Mouse (Mus musculus) kidney, adult 2 months (tissue): ENCODE results near the gene Abcg1. TPM values are rescaled to one million over a fixed set of nuclear protein-coding genes. Genes with fewer than 3 reads are reported as not detected.

Source experiments
- DNase-seq: peaks from one replicate; pipeline ENCODE4 v3.0.0; 2021
- H3K27ac ChIP-seq: fragments of 200-500 bp; 2 replicates; pipeline ENCODE4 v1.5.1; 2012; ENCODE audit warnings: low read depth, low read length, control low read depth, inconsistent platforms; ENCODE audit not compliant: insufficient read depth
- H3K27me3 ChIP-seq: fragments of 200-500 bp; replicated peaks from 2 replicates; pipeline ENCODE4 v1.6.1; 2012; ENCODE audit warnings: mild to moderate bottlenecking, moderate library complexity, low read length, inconsistent platforms; ENCODE audit not compliant: control insufficient read depth, insufficient read depth
- H3K36me3 ChIP-seq: fragments of 200-500 bp; 2 replicates; pipeline ENCODE4 v1.6.1; 2012; ENCODE audit warnings: mild to moderate bottlenecking, moderate library complexity, low read length, inconsistent platforms; ENCODE audit not compliant: control insufficient read depth, insufficient read depth
- H3K4me1 ChIP-seq: fragments of 200-500 bp; 2 replicates; pipeline ENCODE4 v1.6.1; 2011; ENCODE audit warnings: low read length; ENCODE audit not compliant: control insufficient read depth, insufficient read depth
- H3K4me3 ChIP-seq: fragments of 200-500 bp; 2 replicates; pipeline ENCODE4 v1.5.1; 2011; ENCODE audit warnings: mild to moderate bottlenecking, low read depth, low read length, control low read depth; ENCODE audit not compliant: insufficient read depth
- CTCF ChIP-seq: fragments of 200-500 bp; conservative IDR thresholded peaks from 2 replicates; pipeline ENCODE4 v1.5.1; 2011; ENCODE audit warnings: low read depth, mild to moderate bottlenecking, control low read depth, low read length, moderate library complexity, mixed read lengths; ENCODE audit not compliant: insufficient read depth, insufficient read length
- POLR2A ChIP-seq: fragments of 200-500 bp; IDR thresholded peaks from one replicate; pipeline ENCODE4 v1.6.1; 2011; ENCODE audit warnings: low read depth, low read length, control low read depth
- WGBS: fragments of 180-500 bp; shearing (Covaris S2); methylation state at CpG from one replicate; pipeline ENCODE4 v1.1.7; 2018; 5-methylcytosine and 5-hydroxymethylcytosine counted together
- polyA plus RNA-seq: library from polyadenylated mRNA; depleted of rRNA; stranded (reverse); fragments of >200 nt; gene quantifications from 2 replicates; pipeline ENCODE4 v1.2.3, GENCODE M21; 2012

Gene Abcg1
- polyA plus RNA-seq, 1 experiment: 8.2 TPM

- DNase-seq: no peak
- H3K4me1 ChIP-seq: 0 out of 2 replicates have a peak, but pooled peaks cover 4% of the 10 kb centered on the region
- WGBS: 49% methylated on average over 11 of the region's 11 CpGs
- no peak for TF ChIP-seq POLR2A
- TF ChIP-seq CTCF: no peak
- H3K27ac ChIP-seq: no peak overlapping the region
- no peak overlapping the region for H3K4me3 ChIP-seq
- no peaks in the 10 kb centered on the region for H3K36me3 ChIP-seq
- no peaks in the 10 kb centered on the region for H3K27me3 ChIP-seq
Measured at GRCm38 (mm10) chr17:31067051-31067450, 9.6 kb downstream of the Abcg1 start.

DNA sequence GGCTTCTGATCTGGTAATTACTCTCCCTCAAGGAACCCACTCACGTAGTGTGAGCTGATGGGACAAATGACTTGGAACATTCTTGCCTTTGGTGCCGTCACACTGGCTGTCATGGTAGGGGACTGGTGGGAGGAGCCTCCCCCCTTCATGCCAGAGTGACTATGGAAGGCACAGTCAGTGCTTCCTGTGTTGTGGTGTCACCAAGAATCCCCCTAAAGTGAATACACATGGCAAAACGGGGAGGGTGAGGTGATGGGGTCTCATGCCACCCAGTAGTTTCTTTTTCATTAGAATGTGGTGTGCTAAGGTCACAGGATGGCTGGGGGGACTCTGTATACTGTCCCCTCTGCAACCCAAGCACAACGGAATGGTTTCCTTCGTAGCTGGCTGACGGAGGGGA lies 11.6 kb downstream of the Abcg1 start:
- Histone ChIP-seq H3K27me3 (no peaks in the 10 kb centered on the region), H3K4me1 (peaks cover 12% of the 10 kb centered on the region), H3K4me3 (no peak overlapping the region), H3K27ac (no peak overlapping the region), H3K36me3 (no peaks in the 10 kb centered on the region)
- TF ChIP-seq CTCF (no peak), POLR2A (no peak)
- DNase-seq: no peak
- 83% methylated on average over 6 of the region's 6 CpGs for WGBS

DNA sequence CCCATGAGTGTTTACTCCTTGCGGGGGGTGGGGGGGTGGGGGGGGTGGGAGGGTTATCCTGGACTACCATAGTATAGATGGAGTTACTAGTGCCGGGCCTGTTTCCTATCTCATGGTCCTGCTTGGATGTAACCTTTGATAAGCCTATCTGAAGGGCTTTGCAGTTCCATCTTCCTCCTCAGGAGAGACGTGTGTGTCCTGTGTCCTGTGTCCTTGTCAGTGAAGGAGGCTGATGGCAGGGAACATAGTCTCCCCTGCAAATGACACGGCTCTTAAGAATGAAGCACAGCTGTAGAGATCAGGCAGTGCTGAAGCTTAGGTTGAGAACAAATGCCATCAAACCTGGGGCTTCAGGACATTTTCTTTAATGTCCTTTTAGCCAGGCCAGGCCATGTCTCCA lies 12.4 kb downstream of the Abcg1 start:
- TF ChIP-seq CTCF (no peak), POLR2A (no peak)
- Histone ChIP-seq H3K27me3 (no peaks in the 10 kb centered on the region), H3K4me1 (peaks cover 14% of the 10 kb centered on the region)

GRCm38 (mm10) chr17:31070403-31071185 lies 13.1 kb downstream of the Abcg1 start:
- no peak overlapping the region for H3K4me3 ChIP-seq
- H3K27ac ChIP-seq: 0 out of 2 replicates have a peak overlapping the region, but pooled peaks have one; percentile 9
- 54% methylated on average over 6 of the region's 6 CpGs for WGBS
- H3K4me1 ChIP-seq: peaks cover 19% of the 10 kb centered on the region
- DNase-seq: peak; percentile 41
- no peak for TF ChIP-seq CTCF
- TF ChIP-seq POLR2A: no peak
- no peaks in the 10 kb centered on the region for H3K27me3 ChIP-seq
- H3K36me3 ChIP-seq: no peaks in the 10 kb centered on the region

More for the DNA sequence above, 12.4 kb downstream of the Abcg1 start:
- no peak for DNase-seq
- WGBS: 83% methylated on average over 4 of the region's 4 CpGs
- Histone ChIP-seq H3K4me3 (no peak overlapping the region), H3K27ac (no peak overlapping the region), H3K36me3 (no peaks in the 10 kb centered on the region)

DNA sequence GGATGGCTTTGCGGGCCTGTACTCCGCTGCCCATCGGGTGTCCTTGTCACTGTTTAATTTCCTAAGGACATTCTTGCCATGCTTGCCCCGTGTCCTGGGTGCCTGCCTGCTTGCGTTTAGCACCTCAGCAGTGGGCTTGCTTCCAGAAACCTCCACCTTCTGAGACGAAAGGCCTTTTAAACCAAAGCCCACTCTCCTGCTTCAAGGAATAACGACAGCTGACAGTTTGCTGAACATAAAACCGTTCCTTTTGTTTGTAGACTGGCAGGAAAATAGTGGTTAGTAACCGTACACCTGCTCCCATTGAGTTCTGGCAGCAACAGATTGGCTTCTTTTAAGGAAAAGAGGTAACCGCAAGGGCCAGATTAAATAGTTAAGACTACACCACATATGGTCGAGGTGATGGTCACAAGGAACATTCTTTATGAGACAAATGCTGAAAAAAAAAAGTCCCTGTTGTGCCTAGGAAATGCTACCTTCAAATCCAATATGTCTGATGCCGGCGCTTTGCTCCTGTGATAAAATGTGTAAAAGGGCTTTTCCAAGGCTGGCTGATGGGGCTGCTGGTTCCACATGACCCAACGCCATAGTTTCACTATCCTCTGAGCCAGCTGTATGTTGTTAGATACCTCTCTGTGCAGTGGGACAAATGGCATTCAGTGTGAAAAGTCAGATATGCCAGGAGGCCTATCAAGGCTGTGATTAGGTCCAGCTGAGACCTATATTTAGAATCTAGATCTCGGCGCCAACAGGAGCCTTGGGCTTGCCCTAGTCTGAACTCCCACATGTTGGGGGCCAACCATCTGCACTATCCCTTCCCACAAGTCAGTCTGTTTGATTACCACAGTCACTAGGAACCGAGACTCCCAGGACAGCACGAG lies 14.2 kb downstream of the Abcg1 start:
- DNase-seq: no peak
- no peak overlapping the region for H3K27ac ChIP-seq
- H3K4me3 ChIP-seq: no peak overlapping the region
- H3K27me3 ChIP-seq: no peaks in the 10 kb centered on the region
- TF ChIP-seq CTCF (no peak), POLR2A (no peak)
- 56% methylated on average over 18 of the region's 18 CpGs for WGBS
- H3K4me1 ChIP-seq: peaks cover 21% of the 10 kb centered on the region
- H3K36me3 ChIP-seq: no peaks in the 10 kb centered on the region

DNA sequence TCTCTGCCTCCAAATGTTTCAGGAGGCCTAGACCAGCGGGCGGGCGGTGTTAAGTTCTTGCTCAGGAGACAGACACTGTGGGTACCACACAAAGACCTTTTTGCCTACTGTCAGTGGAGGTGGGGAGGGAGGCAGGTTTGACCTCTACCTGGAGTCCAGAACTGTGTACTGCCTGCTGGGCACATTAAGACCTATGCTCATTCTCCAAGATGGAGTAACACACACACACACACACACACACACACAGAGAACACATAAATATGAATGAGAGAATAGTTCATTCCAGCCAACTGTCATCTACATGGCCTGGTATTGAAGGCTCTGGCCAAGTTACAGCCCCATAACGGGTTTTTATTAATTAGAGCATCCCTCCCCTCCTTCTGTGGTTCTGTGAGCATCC lies 15.4 kb downstream of the Abcg1 start:
- TF ChIP-seq POLR2A: no peak
- no peak for TF ChIP-seq CTCF
- no peaks in the 10 kb centered on the region for H3K36me3 ChIP-seq
- H3K27ac ChIP-seq: 0 out of 2 replicates have a peak overlapping the region, but pooled peaks have one; percentile 13
- H3K4me3 ChIP-seq: no peak overlapping the region
- no peak for DNase-seq
- 69% methylated on average over 4 of the region's 4 CpGs for WGBS
- no peaks in the 10 kb centered on the region for H3K27me3 ChIP-seq
- peaks cover 25% of the 10 kb centered on the region for H3K4me1 ChIP-seq

- H3K36me3 ChIP-seq: no peaks in the 10 kb centered on the region
- H3K27me3 ChIP-seq: no peaks in the 10 kb centered on the region
- WGBS: 5% methylated on average over 31 of the region's 31 CpGs
- peak; percentile 89 for DNase-seq
- H3K27ac ChIP-seq: peak overlapping the region; percentile 55; the same call in 1 of the 2 replicates
- H3K4me3 ChIP-seq: no peak overlapping the region
- no peak for TF ChIP-seq POLR2A
- no peak for TF ChIP-seq CTCF
- peaks cover 28% of the 10 kb centered on the region for H3K4me1 ChIP-seq
Measured at GRCm38 (mm10) chr17:31073273-31074052, 16.0 kb downstream of the Abcg1 start.
